ENCODE assay signal across 19 mouse cellular contexts in the genomic region with DNA sequence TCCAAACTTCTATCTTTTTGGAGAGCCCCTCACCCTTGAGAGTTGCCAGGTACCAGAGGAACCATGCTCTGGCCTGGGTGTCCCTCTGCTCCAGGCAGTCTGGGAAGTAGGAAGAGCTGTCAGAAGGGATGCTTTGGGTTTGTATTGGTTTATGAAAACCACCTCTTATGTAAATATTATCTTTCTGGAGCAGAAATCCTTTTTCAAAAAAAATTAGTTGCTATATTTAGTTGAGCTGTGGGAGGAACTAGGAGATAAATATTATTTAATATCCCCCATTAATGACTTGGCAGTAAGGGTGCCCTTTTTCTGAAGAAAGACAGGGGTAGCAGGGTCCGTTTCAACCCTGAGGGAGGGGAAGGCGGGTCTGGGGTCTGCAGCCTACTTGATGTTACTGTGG. TPM values are rescaled to one million over a fixed set of nuclear protein-coding genes. Genes with fewer than 3 reads are reported as not detected.
A peak's percentile ranks its signal among the peaks of the same experiment; 100 is the strongest.
DNase-seq lines count a peak whose midpoint lies in the region; ATAC-seq and TF ChIP-seq lines count a peak whose summit lies in the region.
"Had no signal": no experiment of that assay in that cellular context is flagged by ENCODE, and none has a peak within 500 bp of the region (broad histone marks: within the 10 kb centered on the region; RNA-seq: fewer than 3 reads in every experiment).

No protein-coding gene starts in this region.

- no peak for TF ChIP-seq POLR2A in lung, adult 2 months (IDR thresholded peaks at IDR 0.05; ENCODE audit: borderline replicate concordance, extremely low read depth, low read depth, low read length)
- no peak for TF ChIP-seq POLR2A in MEL (IDR thresholded peaks at IDR 0.05; ENCODE audit: control insufficient read depth in 1 of 2, insufficient read depth in 1 of 2, low read depth in 1 of 2, low read length in 2 of 2, poor library complexity in 1 of 2)
- TF ChIP-seq POLR2A in small intestine, adult 2 months (IDR thresholded peaks at IDR 0.05; ENCODE audit: low read depth, low read length) = no peak

- H3K27ac ChIP-seq in MEL (ENCODE audit: control insufficient read depth, low read depth, low read length) = peak overlapping the region; percentile 10; the same call in 1 of the 2 replicates
- peak overlapping the region; percentile 69 for H3K27ac ChIP-seq in intestine, embryonic 15.5 days
- H3K27ac ChIP-seq in small intestine, adult 2 months (ENCODE audit: insufficient read depth, low read depth, low read length) = peak overlapping the region; percentile 17
- no peak overlapping the region for H3K27ac ChIP-seq in neural tube, embryonic 15.5 days (replicated peaks)
- H3K27ac ChIP-seq: embryonic facial prominence, embryonic 15.5 days; forebrain, embryonic 10.5 days; hindbrain, embryonic 10.5 days; kidney, postnatal 0 days; layer of hippocampus, adult 2 months; left cerebral cortex, adult 2 months; limb, embryonic 10.5 days had no signal

- peaks cover 0 to 9% of the 10 kb centered on the region in 2 experiments; a peak in 3 of 4 replicates for H3K36me3 ChIP-seq in MEL (ENCODE audit: control insufficient read depth in 1 of 2, insufficient read depth in 2 of 2, low read length in 2 of 2)
- H3K36me3 ChIP-seq in intestine, embryonic 15.5 days = no peaks in the 10 kb centered on the region
- H3K36me3 ChIP-seq in small intestine, adult 2 months (ENCODE audit: control insufficient read depth, insufficient read depth, low read length) = no peaks in the 10 kb centered on the region
- no peaks in the 10 kb centered on the region for H3K36me3 ChIP-seq in neural tube, embryonic 15.5 days
- H3K36me3 ChIP-seq: embryonic facial prominence, embryonic 15.5 days; forebrain, embryonic 10.5 days; hindbrain, embryonic 10.5 days; limb, embryonic 10.5 days had no signal

- peaks cover 25% of the 10 kb centered on the region for H3K4me1 ChIP-seq in lung, adult 2 months (ENCODE audit: control insufficient read depth, insufficient read depth, low read length)
- peaks cover 7 to 22% of the 10 kb centered on the region in 2 experiments for H3K4me1 ChIP-seq in MEL (ENCODE audit: control insufficient read depth in 1 of 2, insufficient read depth in 2 of 2, low read length in 2 of 2)
- peaks cover 53% of the 10 kb centered on the region for H3K4me1 ChIP-seq in intestine, embryonic 15.5 days (replicated peaks)
- peaks cover 30% of the 10 kb centered on the region for H3K4me1 ChIP-seq in small intestine, adult 2 months (ENCODE audit: control insufficient read depth, insufficient read depth, insufficient read length, low read length)
- peaks cover 13% of the 10 kb centered on the region for H3K4me1 ChIP-seq in neural tube, embryonic 15.5 days

- ATAC-seq in intestine, embryonic 15.5 days = no peak
- ATAC-seq in neural tube, embryonic 15.5 days (ENCODE audit: low FRiP score) = no peak

- no peaks in the 10 kb centered on the region; the same call in none of the 2 replicates for H3K79me2 ChIP-seq in MEL (ENCODE audit: control insufficient read depth, insufficient read depth, low read length, poor library complexity)

- peak overlapping the region; percentile 29 for H3K4me3 ChIP-seq in lung, adult 2 months (replicated peaks; ENCODE audit: extremely low read depth, low read depth, low read length)
- H3K4me3 ChIP-seq in MEL (ENCODE audit: control insufficient read depth in 1 of 2, insufficient read depth in 1 of 2, low read depth in 2 of 2, low read length in 2 of 2) = no peak overlapping the region
- no peak overlapping the region for H3K4me3 ChIP-seq in intestine, embryonic 15.5 days (replicated peaks)
- peak overlapping the region; percentile 70 for H3K4me3 ChIP-seq in small intestine, adult 2 months (ENCODE audit: low read depth, low read length)
- no peak overlapping the region for H3K4me3 ChIP-seq in neural tube, embryonic 15.5 days (replicated peaks)
- H3K4me3 ChIP-seq: embryonic facial prominence, embryonic 15.5 days; layer of hippocampus, adult 2 months; left cerebral cortex, adult 2 months had no signal

- TF ChIP-seq EP300 in MEL (IDR thresholded peaks at IDR 0.05; ENCODE audit: low read depth in 1 of 2, low read length in 2 of 2) = peak in 1 of 2 experiments; percentile 72; a peak in 2 of 4 replicates

- H3K27me3 ChIP-seq in MEL (ENCODE audit: control insufficient read depth in 1 of 2, insufficient read depth in 2 of 2, low read length in 2 of 2) = no peaks in the 10 kb centered on the region
- H3K27me3 ChIP-seq in intestine, embryonic 15.5 days (replicated peaks) = peaks cover 11% of the 10 kb centered on the region
- H3K27me3 ChIP-seq in small intestine, adult 2 months (ENCODE audit: control insufficient read depth, insufficient read depth, low read length) = no peaks in the 10 kb centered on the region
- H3K27me3 ChIP-seq in neural tube, embryonic 15.5 days (replicated peaks) = peaks cover 46% of the 10 kb centered on the region

- H3K9ac ChIP-seq in MEL (ENCODE audit: control insufficient read depth, low read depth, low read length, poor library complexity, severe bottlenecking) = no peak overlapping the region; the same call in 1 of the 2 replicates
- H3K9ac ChIP-seq in intestine, embryonic 15.5 days = no peak overlapping the region
- H3K9ac ChIP-seq in neural tube, embryonic 15.5 days (replicated peaks) = no peak overlapping the region
- H3K9ac ChIP-seq: embryonic facial prominence, embryonic 15.5 days; lung, embryonic 14.5 days had no signal

- DNase-seq in lung, adult 2 months = no peak
- no peak for DNase-seq in lung, postnatal 14 days
- DNase-seq in MEL (ENCODE audit: low read depth, low spot score) = peak; percentile 45
- DNase-seq in embryo, embryonic 10 days (ENCODE audit: low spot score) = no peak
- DNase-seq: cerebellum, adult 9-11 months; embryo, embryonic 11 days; gastrocnemius, postnatal 14 days; lung, embryonic 14.5 days had no signal

- no peak for TF ChIP-seq CTCF in lung, adult 2 months (IDR thresholded peaks at IDR 0.05; ENCODE audit: insufficient read depth, low read length)
- no peak for TF ChIP-seq CTCF in MEL (IDR thresholded peaks at IDR 0.05 in 2 of 3, conservative IDR thresholded peaks at IDR 0.05 in 1 of 3; ENCODE audit: control insufficient read depth in 1 of 3, insufficient read depth in 1 of 3, low read depth in 2 of 3, low read length in 3 of 3, poor library complexity in 1 of 3, severe bottlenecking in 1 of 3)
- no peak for TF ChIP-seq CTCF in small intestine, adult 2 months (IDR thresholded peaks at IDR 0.05; ENCODE audit: extremely low read depth, insufficient read length, insufficient replicate concordance, low read depth, low read length)

- no peaks in the 10 kb centered on the region for H3K9me3 ChIP-seq in MEL (replicated peaks; ENCODE audit: insufficient read depth, low read length)
- H3K9me3 ChIP-seq in intestine, embryonic 15.5 days = no peaks in the 10 kb centered on the region
- no peaks in the 10 kb centered on the region for H3K9me3 ChIP-seq in neural tube, embryonic 15.5 days (replicated peaks)
- H3K9me3 ChIP-seq: embryonic facial prominence, embryonic 15.5 days; forebrain, embryonic 10.5 days; hindbrain, embryonic 10.5 days; limb, embryonic 10.5 days had no signal

- TF ChIP-seq RAD21 in MEL (IDR thresholded peaks at IDR 0.05; ENCODE audit: low read depth, low read length) = no peak

- peak overlapping the region; percentile 35; the same call in 1 of the 2 replicates for H3K4me2 ChIP-seq in intestine, embryonic 15.5 days (replicated peaks)
- H3K4me2 ChIP-seq in neural tube, embryonic 15.5 days = no peak overlapping the region
- H3K4me2 ChIP-seq: embryonic facial prominence, embryonic 15.5 days had no signal

- WGBS in lung, adult 2 months = 72% methylated on average over 2 of the region's 2 CpGs
- WGBS in intestine, embryonic 15.5 days = 58% methylated on average over 2 of the region's 2 CpGs
- WGBS in small intestine, adult 2 months = 76% methylated on average over 2 of the region's 2 CpGs
- 80% methylated on average over 2 of the region's 2 CpGs for WGBS in neural tube, embryonic 15.5 days

TF ChIP-seq in MEL, 35 proteins besides CTCF, POLR2A, EP300 and RAD21 (continues in another document):
- TF ChIP-seq TAL1 (IDR thresholded peaks at IDR 0.05; ENCODE audit: low read length) (peak; percentile 51; the same call in 1 of the 2 replicates), ETS1 (IDR thresholded peaks at IDR 0.05; ENCODE audit: low read depth, low read length) (peak; percentile 33; the same call in 1 of the 2 replicates), MYB (IDR thresholded peaks at IDR 0.05; ENCODE audit: low read depth, low read length) (no peak), GATA1 (IDR thresholded peaks at IDR 0.05; ENCODE audit: low read depth, low read length) (peak; percentile 57), TCF12 (IDR thresholded peaks at IDR 0.05; ENCODE audit: low read depth, low read length) (peak; percentile 59; the same call in 1 of the 2 replicates), MYC (IDR thresholded peaks at IDR 0.05; ENCODE audit: low read depth, low read length) (no peak), MAFK (IDR thresholded peaks at IDR 0.05; ENCODE audit: borderline replicate concordance, low read depth, low read length) (no peak)

RNA-seq across cellular contexts. Expression of gene Atp2a3, which starts 1.4 kb away (rescaled TPM):
- polyA plus RNA-seq in lung, adult 2 months (2012; rRNA removed) = 253 and 256 TPM in 2 replicates
- 10.7 and 16.4 TPM in 2 replicates for total RNA-seq in MEL (2012; rRNA removed)
- 10 to 100 TPM in 1 of 2 experiments, not detected in 1; 49.9 TPM for polyA plus RNA-seq in MEL (2012; ENCODE audit: insufficient read depth in 1 of 2, insufficient read length in 2 of 2, low read depth in 1 of 2, low replicate concordance in 2 of 2, missing spikeins in 1 of 2)
- 23.5 and 25.5 TPM in 2 replicates for polyA plus RNA-seq in intestine, embryonic 15.5 days (2015; fragmentation: Nextera tagmentation; extraction: Ambion mirVana)
- 113 and 128 TPM in 2 replicates for polyA plus RNA-seq in small intestine, adult 2 months (2012; rRNA removed)
- polyA plus RNA-seq in neural tube, embryonic 15.5 days (2015; fragmentation: Nextera tagmentation; extraction: Ambion mirVana) = 0.75 and 12.6 TPM in 2 replicates

RNA-seq across cellular contexts. Expression of gene P2rx1, which starts 36.5 kb away (rescaled TPM):
- 3.2 and 4.4 TPM in 2 replicates for polyA plus RNA-seq in lung, adult 2 months (2012; rRNA removed)
- total RNA-seq in MEL (2012; rRNA removed) = 3.0 and 3.1 TPM in 2 replicates
- polyA plus RNA-seq in MEL (2012; ENCODE audit: insufficient read depth in 1 of 2, insufficient read length in 2 of 2, low read depth in 1 of 2, low replicate concordance in 2 of 2, missing spikeins in 1 of 2) = 1 to 10 TPM in 1 of 2 experiments, not detected in 1; 8.1 TPM
- polyA plus RNA-seq in intestine, embryonic 15.5 days (2015; fragmentation: Nextera tagmentation; extraction: Ambion mirVana) = 14.3 and 27.7 TPM in 2 replicates
- 12.6 and 25.1 TPM in 2 replicates for polyA plus RNA-seq in small intestine, adult 2 months (2012; rRNA removed)
- polyA plus RNA-seq in neural tube, embryonic 15.5 days (2015; fragmentation: Nextera tagmentation; extraction: Ambion mirVana) = 0.47 and 3.3 TPM in 2 replicates
- polyA plus RNA-seq: inflammation-experienced regulatory T-cells, adult 6 months had no signal

RNA-seq across cellular contexts. Expression of gene Camkk1, which starts 56.4 kb away (rescaled TPM):
- polyA plus RNA-seq in lung, adult 2 months (2012; rRNA removed) = 8.7 and 9.3 TPM in 2 replicates
- total RNA-seq in MEL (2012; rRNA removed) = 5.3 and 5.8 TPM in 2 replicates
- polyA plus RNA-seq in MEL (2012; ENCODE audit: insufficient read depth in 1 of 2, insufficient read length in 2 of 2, low read depth in 1 of 2, low replicate concordance in 2 of 2, missing spikeins in 1 of 2) = 1 to 10 TPM in 1 of 2 experiments, not detected in 1; 6.6 TPM
- 8.5 and 8.6 TPM in 2 replicates for polyA plus RNA-seq in intestine, embryonic 15.5 days (2015; fragmentation: Nextera tagmentation; extraction: Ambion mirVana)
- polyA plus RNA-seq in small intestine, adult 2 months (2012; rRNA removed) = 2.0 and 2.6 TPM in 2 replicates
- polyA plus RNA-seq in neural tube, embryonic 15.5 days (2015; fragmentation: Nextera tagmentation; extraction: Ambion mirVana) = 30.9 and 34.7 TPM in 2 replicates

Comparison
In these comparisons a context has a peak if more than half of its experiments do, and no peak if none do; other contexts are left out.
1. H3K4me3 ChIP-seq: peak in lung, adult 2 months (single experiment) and small intestine, adult 2 months (single experiment); none in MEL (0 of 2), intestine, embryonic 15.5 days (single experiment) and neural tube, embryonic 15.5 days (single experiment).